Mouse (Mus musculus) left cerebral cortex, adult 8-10 months (tissue): ENCODE results near the gene Mad1l1. TPM values are rescaled to one million over a fixed set of nuclear protein-coding genes. Genes with fewer than 3 reads are reported as not detected.

Experiments
- DNase-seq, 2 experiments: peaks; one replicate each; pipeline ENCODE4 v3.0.0; 2022; ENCODE audit warnings: low spot score in 2 of 2
- total RNA-seq, 4 experiments: library from RNA; stranded (reverse); gene quantifications; 2 replicates each; pipeline ENCODE4 v1.2.4; 2022

Gene Mad1l1
- total RNA-seq, 4 experiments from 2014 or later, result 14.1 to 22.2 (median 18.6) TPM

DNA sequence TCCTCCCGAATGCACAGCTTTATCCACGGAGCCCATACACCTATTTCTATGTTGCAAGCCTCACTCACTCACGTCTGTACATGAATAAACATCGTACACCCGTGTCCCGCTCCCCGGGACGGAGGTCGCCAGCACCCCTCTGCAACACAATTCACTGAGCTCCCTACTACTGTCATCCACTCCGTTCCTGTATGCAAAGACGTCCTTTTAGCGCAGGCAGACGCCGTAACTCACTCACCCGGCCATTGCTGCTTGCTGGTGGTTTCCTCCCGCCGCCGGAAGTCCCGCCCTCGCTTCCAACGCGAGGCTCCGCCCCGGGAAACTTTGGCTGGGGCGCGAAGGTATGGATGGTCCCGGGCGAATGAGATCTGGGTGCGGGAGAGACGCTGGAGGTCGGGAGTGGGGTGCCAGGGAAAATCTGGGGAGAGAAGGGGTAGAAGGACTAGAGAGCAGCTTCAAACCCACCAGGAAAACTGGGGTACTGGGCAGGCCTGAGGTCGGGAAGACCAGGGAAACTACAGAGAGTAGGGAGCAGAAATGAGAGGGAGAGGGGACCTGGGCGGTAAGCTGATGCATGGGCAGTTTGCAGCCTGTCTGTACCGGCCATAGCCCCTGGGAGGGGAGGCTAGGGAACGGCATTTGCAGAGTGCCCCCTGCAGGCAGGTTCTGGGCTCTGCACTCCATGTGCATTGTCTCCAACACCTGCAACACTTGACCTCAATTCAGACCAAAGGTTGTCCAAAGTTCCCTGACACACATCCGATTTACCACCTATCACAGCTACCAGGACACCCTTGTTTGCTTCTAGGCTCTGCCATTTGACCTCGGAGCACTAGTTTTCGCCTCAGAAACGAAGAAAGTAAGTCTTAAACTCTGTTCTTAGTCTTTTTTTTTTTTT, 10.5 kb upstream of the Mad1l1 start, which contains the start of gene Mrm2:
TSS of gene Mrm2 (minus strand) at position 284 of the 898 bp plus-strand sequence.
- peak; percentile 44 to 65 for DNase-seq

GRCm38 (mm10) chr5:140324058-140324457, 2.7 kb upstream of the Mad1l1 start:
- DNase-seq, result no peak

DNA sequence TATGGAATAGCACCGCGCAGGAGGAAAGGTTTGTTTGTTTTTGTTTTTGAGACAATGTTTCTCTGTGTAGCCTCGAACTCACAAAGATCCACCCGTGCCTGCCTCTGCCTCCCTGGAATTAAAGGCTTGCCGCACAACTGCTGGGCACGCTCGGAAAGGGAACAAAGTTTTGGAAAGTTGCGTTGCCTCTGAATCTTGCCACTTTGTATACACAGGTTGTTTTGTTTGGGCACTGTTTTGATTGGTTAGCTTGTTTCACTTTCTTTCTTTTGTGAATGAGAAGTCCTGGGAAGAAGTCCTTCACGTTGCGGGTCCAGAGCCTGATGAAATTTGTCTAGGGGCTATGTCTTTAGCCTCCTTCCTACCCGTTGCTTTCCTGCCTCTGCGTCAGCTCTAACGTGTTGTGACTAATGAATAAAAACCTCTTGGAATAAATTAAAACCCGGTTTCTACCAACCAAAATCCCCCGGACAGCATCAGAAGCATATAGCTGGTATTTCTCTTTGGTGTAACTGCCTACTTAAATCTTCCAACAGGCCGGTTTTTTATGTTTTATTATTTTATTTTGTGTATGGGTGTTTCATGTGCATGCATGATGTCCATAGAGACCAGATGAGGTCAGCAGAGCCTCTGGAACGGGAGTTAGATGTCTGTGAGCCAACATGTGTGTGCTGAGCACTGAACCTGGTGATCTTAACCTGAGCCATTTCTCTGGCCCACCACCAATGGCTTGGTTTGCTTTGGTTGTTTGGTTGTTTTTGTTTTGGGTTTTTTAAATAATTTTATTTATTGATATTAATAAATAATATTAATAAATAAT, 614 bp upstream of the Mad1l1 start:
- DNase-seq, result no peak

GRCm38 (mm10) chr5:140316716-140317115, 4.6 kb downstream of the Mad1l1 start:
- DNase-seq, result no peak

- no peak for DNase-seq
Measured at GRCm38 (mm10) chr5:140307602-140308001, 13.8 kb downstream of the Mad1l1 start.

DNA sequence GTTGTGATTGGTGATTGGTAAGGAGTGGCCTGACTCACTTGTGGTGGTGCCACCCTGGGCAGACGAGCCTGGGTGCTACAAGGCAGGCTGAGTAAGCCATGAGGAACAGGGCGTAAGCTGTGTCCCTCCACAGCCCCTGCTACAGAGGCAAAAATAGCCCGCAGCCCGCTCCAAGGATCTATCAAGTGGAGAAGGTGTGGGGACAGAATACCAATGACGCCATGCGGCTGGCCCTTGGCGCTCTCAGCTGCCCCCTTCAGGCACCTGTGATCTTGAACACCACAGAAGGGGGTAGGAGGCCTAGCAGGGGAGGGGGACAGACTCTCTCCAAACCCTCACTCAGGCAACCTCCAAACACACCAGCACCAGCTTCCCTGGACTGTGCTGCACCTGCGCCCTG, 15.3 kb downstream of the Mad1l1 start:
- DNase-seq, result no peak

DNA sequence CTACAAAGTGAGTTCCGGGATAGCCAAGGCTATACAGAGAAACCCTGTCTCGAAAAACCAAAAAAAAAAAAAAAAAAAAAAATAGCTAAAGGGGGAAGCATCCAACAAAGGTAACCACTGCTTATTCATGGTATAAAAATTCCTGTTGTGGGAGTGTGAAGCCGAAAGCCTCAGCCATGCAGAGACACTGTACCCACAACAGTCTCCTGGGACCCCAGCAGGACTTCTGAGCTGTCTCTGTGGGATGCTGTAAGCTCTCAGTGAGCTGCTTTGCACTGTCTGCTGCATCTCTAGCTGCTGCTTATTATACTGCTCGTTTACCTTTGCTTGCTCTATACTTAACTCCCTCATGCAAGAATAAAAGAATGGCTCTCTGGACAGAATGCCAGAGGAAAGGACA, 23.1 kb downstream of the Mad1l1 start:
- no peak for DNase-seq

DNA sequence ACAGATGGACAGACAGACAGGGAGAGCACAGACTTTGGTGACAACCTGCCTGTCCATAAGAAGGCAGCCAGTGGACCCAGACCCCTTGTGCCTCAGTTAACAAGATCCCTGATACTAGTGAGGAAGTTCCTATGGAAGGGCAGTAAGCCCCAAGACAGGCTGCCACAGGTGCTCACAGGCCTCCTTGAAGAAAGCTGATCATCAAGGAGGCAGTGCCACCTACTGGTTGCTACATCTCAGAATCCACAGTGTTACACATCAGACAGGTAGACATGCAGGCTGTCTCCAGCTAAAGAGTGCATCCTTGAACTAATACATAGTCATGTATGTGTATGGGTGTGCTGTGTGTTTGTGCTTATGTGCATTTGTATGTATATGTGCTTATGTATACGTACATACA, 29.2 kb downstream of the Mad1l1 start:
- DNase-seq, result peak; percentile 24 to 45

- DNase-seq, result no peak
Measured at GRCm38 (mm10) chr5:140289161-140289560, 32.2 kb downstream of the Mad1l1 start.

DNA sequence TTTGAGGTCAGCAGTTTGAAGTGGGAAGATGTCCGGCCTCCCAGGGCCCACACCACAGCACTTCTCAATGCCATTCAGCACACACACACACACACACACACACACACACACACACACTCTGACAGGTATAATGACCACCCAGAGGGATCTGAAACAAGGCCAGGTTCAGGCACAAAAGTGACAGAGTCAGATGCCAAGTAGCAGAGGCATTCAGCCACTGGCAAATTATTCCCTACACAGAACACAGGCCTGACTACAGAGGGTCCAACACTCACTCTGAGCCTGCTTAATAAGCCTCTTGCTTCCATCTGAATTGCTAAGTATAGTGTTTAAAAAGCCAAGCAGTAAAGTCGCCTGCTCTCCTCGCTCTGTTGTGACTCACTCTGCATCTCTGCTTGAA, 33.1 kb downstream of the Mad1l1 start:
- DNase-seq, result no peak

DNA sequence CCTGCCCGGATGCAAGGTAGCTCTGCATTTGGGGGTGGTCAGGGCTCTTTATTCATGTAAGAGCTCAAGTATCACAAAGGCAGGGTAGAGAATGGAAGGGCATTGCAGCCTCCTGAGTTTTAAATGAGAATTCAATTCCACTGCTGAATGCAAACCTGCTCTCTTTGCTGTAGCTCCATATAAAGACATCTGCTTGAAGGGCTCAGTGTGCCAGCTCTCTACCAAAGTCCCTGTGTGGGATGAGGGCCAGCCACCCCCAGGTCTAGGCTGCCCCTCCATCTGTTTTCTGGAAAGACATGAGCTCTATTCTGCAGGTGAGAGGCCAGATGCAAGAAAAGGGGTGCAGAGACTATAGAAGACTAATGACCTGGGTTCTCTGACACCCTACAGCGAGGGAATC, 36.6 kb downstream of the Mad1l1 start:
- no peak for DNase-seq

- DNase-seq, result no peak
Measured at GRCm38 (mm10) chr5:140284011-140284410, 37.3 kb downstream of the Mad1l1 start.

- DNase-seq, result no peak
Measured at GRCm38 (mm10) chr5:140282900-140283299, 38.5 kb downstream of the Mad1l1 start.

- DNase-seq, result peak in 1 of 2 experiments; percentile 37
Measured at GRCm38 (mm10) chr5:140282376-140282775, 39.0 kb downstream of the Mad1l1 start.

DNA sequence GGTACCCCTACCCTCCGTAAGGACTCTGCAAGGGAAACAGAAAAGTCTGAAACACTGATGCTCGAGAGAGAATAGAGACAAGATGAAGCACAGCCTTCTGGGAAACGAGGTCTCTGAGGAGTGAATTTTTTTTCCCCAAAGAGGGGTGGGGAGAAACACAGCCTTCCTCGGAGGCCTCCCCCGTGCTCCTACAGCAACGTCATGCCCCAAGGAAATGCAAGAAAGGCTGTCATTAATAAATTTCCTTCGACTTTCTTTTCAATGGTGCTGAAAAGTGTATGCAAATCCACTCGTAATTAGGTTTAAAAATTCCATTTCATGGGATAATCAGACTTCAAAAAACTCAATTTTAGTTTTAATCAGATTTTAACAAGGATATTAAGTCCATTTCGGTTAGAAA, 41.1 kb downstream of the Mad1l1 start:
- no peak for DNase-seq

DNA sequence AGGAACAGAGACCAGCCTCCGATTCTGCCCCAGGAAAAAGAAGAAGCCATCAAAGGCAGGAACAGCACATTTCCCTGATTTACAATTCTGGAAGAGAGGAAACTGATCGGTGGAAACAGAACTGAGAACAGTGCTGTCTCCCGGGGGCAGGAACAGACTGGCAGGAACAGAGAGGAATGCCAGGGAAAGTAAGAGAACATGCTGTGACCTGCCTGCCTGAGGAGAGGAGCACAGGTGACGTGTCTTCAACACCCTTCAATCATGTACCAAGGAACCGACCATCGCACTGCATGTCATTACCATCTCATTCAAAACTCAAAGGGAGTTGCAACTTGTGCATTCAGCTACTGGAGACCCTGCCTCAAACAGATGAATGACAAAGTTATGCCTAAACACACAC, 44.6 kb downstream of the Mad1l1 start:
- no peak for DNase-seq

DNA sequence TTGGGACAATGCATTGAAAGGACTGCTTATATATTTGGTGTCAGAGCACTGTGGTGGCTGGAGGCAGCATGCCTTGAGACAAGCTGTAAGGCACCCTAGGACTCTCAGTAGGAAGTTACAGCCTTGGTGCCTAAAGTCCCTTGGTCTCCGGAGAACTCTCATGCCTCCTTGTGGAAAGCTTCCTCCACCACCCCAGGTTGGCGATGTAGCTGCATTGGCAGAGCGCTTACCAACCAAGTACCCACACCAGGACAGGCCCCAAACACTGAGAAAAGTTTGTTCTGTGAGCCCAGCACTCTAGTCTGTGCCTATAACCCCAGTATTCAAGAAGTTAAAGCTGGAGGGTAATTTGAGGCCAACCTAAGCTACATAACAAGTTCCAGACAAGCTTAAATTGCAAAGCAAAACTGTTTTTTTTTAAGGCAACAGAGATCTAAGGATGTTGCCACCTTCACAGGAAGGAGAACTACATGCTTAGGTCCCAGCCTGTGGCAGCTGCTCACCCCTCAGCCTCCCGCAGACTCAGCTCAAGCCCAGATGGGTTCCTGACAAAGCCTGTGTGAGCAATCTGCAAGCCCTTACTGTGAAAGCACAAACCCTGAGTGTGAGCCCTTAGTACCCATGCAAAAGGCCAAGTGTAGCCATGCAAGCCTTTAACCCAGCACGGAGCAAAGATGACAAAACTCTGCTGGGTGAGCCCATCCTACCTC, 50.2 kb downstream of the Mad1l1 start:
- DNase-seq, result no peak

DNA sequence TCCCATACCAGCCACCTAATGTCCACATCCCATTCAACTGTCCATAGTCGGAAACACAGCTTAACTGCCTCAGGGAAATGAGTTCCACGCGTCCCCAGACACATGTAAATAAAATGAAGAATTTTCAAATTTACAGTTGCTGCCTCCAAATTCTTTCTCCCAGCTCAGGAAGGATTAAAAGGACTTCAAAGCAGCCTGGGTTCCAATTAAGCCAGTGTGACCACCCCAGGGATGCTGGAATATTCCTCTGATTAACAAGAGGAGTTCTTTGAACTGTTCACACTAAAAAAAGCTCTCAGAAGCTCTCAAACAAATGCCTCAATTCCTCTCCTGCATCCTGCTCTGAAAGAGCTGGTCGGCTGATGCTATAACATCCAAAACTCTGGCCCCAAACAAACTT, 53.0 kb downstream of the Mad1l1 start:
- DNase-seq, result no peak

DNA sequence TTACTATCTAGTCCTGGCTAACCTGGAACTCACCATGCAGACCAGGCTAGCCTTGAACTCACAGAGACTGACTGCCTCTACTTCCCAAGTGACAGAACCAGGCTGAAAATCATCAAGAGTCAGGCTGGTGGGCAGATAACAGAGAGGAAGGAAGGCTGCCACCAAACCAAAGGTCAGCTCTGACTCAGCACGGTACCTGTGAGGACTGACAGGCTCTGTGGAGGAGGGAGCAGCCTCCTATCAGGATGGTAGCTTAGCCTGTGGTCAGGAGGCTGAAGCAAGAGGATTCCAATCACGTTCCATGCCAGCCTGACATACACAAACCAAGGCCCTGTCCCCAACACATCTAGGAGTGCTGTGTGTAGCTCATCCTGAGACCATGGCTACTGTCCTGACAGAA, 54.3 kb downstream of the Mad1l1 start:
- DNase-seq, result no peak

GRCm38 (mm10) chr5:140264825-140265575, 56.4 kb downstream of the Mad1l1 start:
- DNase-seq, result no peak
